10 mouse cellular contexts compared by ENCODE assay signal in the genomic region with DNA sequence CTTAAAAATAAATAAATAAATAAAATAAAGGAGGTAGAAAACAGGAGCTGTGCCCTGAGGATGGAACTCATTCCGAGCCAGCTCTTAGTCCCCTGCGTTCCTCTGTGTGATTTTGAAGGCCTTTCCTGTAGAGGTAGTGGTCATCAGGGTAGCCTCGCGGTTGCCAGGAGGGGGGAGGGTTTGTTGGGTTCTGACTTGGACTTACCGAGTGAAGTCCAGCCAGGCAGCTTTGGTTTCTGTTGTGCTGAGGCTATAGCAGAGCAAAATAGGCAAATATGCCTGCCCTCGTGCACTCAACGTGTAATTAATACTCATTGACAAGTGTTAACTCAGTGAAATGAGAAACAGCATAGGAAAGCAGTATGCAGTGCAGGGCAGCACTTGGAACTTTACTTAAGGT.
DNase-seq lines count a peak whose midpoint lies in the region; ATAC-seq lines count a peak whose summit lies in the region.
"Had no signal": no experiment of that assay in that cellular context is flagged by ENCODE, and none has a peak within 500 bp of the region (broad histone marks: within the 10 kb centered on the region; RNA-seq: fewer than 3 reads in every experiment).

No protein-coding gene starts in this region.

- no peaks in the 10 kb centered on the region for H3K9me3 ChIP-seq in hindbrain, embryonic 12.5 days (replicated peaks)
- H3K9me3 ChIP-seq in hindbrain, embryonic 11.5 days (ENCODE audit: control insufficient read depth, low read length): no peaks in the 10 kb centered on the region
- H3K9me3 ChIP-seq in liver, embryonic 12.5 days (replicated peaks): no peaks in the 10 kb centered on the region
- H3K9me3 ChIP-seq: midbrain, embryonic 12.5 days had no signal

- H3K4me1 ChIP-seq in hindbrain, embryonic 12.5 days: peaks cover 10% of the 10 kb centered on the region
- 0 out of 2 replicates have a peak, but pooled peaks cover 2% of the 10 kb centered on the region for H3K4me1 ChIP-seq in hindbrain, embryonic 11.5 days (replicated peaks; ENCODE audit: control insufficient read depth, insufficient read depth, low read length)
- peaks cover 5% of the 10 kb centered on the region; the same call in 1 of the 2 replicates for H3K4me1 ChIP-seq in brown adipose tissue, adult 24 weeks (ENCODE audit: control insufficient read depth, insufficient read depth, insufficient read length, low read length)
- H3K4me1 ChIP-seq in liver, embryonic 12.5 days: peaks cover 31% of the 10 kb centered on the region

- no peak for ATAC-seq in hindbrain, embryonic 12.5 days (ENCODE audit: low FRiP score)
- ATAC-seq in hindbrain, embryonic 11.5 days (ENCODE audit: low FRiP score): no peak
- peak; percentile 6; the same call in 1 of the 2 replicates for ATAC-seq in liver, embryonic 12.5 days
- no peak for ATAC-seq in inflammation-experienced regulatory T-cells, adult 6 months

- 86% methylated on average over 7 of the region's 7 CpGs for WGBS in hindbrain, embryonic 12.5 days
- 88% methylated on average over 7 of the region's 7 CpGs for WGBS in hindbrain, embryonic 11.5 days
- WGBS in liver, embryonic 12.5 days (ENCODE audit: insufficient replicate concordance): 36% methylated on average over 7 of the region's 7 CpGs

- peak overlapping the region; percentile 35; the same call in 1 of the 2 replicates for H3K27ac ChIP-seq in hindbrain, embryonic 12.5 days
- H3K27ac ChIP-seq in hindbrain, embryonic 11.5 days (ENCODE audit: low read depth, low read length): no peak overlapping the region
- H3K27ac ChIP-seq in brown adipose tissue, adult 24 weeks (replicated peaks; ENCODE audit: low read depth, low read length): peak overlapping the region; percentile 70
- H3K27ac ChIP-seq in liver, embryonic 12.5 days: peak overlapping the region; percentile 64
- H3K27ac ChIP-seq: midbrain, embryonic 12.5 days had no signal

- no peak overlapping the region for H3K4me3 ChIP-seq in hindbrain, embryonic 12.5 days
- no peak overlapping the region for H3K4me3 ChIP-seq in hindbrain, embryonic 11.5 days (ENCODE audit: low read depth, low read length)
- no peak overlapping the region for H3K4me3 ChIP-seq in brown adipose tissue, adult 24 weeks (ENCODE audit: insufficient read depth, low read depth, low read length)
- H3K4me3 ChIP-seq in liver, embryonic 12.5 days: no peak overlapping the region
- H3K4me3 ChIP-seq: midbrain, embryonic 12.5 days had no signal

- no peak overlapping the region for H3K4me2 ChIP-seq in hindbrain, embryonic 12.5 days (replicated peaks)
- no peak overlapping the region for H3K4me2 ChIP-seq in hindbrain, embryonic 11.5 days (replicated peaks; ENCODE audit: low read depth, low read length)
- peak overlapping the region; percentile 59 for H3K4me2 ChIP-seq in liver, embryonic 12.5 days
- H3K4me2 ChIP-seq: midbrain, embryonic 12.5 days had no signal

- H3K27me3 ChIP-seq in hindbrain, embryonic 12.5 days: no peaks in the 10 kb centered on the region
- no peaks in the 10 kb centered on the region for H3K27me3 ChIP-seq in hindbrain, embryonic 11.5 days (ENCODE audit: control insufficient read depth, insufficient read depth, low read length)
- no peaks in the 10 kb centered on the region for H3K27me3 ChIP-seq in liver, embryonic 12.5 days (replicated peaks)
- H3K27me3 ChIP-seq: midbrain, embryonic 12.5 days had no signal

- no peak for DNase-seq in hindbrain, embryonic 11.5 days (ENCODE audit: low spot score)
- DNase-seq in 416B (ENCODE audit: low read depth): peak; percentile 72
- DNase-seq in right cerebral cortex, postnatal 36 days (ENCODE audit: low spot score in 2 of 2): no peak
- DNase-seq in retina, postnatal 1 day: no peak
- DNase-seq: right cerebral cortex, postnatal 14 days had no signal

- no peak overlapping the region for H3K9ac ChIP-seq in hindbrain, embryonic 12.5 days
- H3K9ac ChIP-seq in hindbrain, embryonic 11.5 days (ENCODE audit: low read depth, low read length): no peak overlapping the region
- H3K9ac ChIP-seq in liver, embryonic 12.5 days: peak overlapping the region; percentile 40; the same call in 1 of the 2 replicates
- H3K9ac ChIP-seq: midbrain, embryonic 12.5 days had no signal

- H3K36me3 ChIP-seq in hindbrain, embryonic 12.5 days: peaks cover 15% of the 10 kb centered on the region
- no peaks in the 10 kb centered on the region for H3K36me3 ChIP-seq in hindbrain, embryonic 11.5 days (ENCODE audit: control insufficient read depth, insufficient read depth, low read length)
- H3K36me3 ChIP-seq in liver, embryonic 12.5 days: peaks cover 14% of the 10 kb centered on the region
